Mouse (Mus musculus) thymus, adult 2 months (tissue): ENCODE data around the gene Blvrb. TPM values are rescaled to one million over a fixed set of nuclear protein-coding genes. Genes with fewer than 3 reads are reported as not detected.

ENCODE experiments used
- DNase-seq: peaks from one replicate; pipeline ENCODE4 v3.0.0; 2021
- H3K27ac ChIP-seq: fragments of 200-500 bp; 2 replicates; pipeline ENCODE4 v1.5.1; 2012; ENCODE audit warnings: low read length, control low read depth; ENCODE audit not compliant: control insufficient read depth, insufficient read depth
- H3K27me3 ChIP-seq: fragments of 200-500 bp; 2 replicates; pipeline ENCODE4 v1.6.1; 2012; ENCODE audit warnings: mild to moderate bottlenecking, low read length, moderate library complexity, mixed read lengths; ENCODE audit not compliant: control insufficient read depth, insufficient read depth
- H3K36me3 ChIP-seq: fragments of 200-500 bp; 2 replicates; pipeline ENCODE4 v1.6.1; 2012; ENCODE audit warnings: mild to moderate bottlenecking, low read length, moderate library complexity; ENCODE audit not compliant: control insufficient read depth, insufficient read depth
- H3K4me1 ChIP-seq: fragments of 200-500 bp; replicated peaks from 2 replicates; pipeline ENCODE4 v1.6.1; 2012; ENCODE audit warnings: low read length; ENCODE audit not compliant: control insufficient read depth, insufficient read depth
- H3K4me3 ChIP-seq: fragments of 200-500 bp; 2 replicates; pipeline ENCODE4 v1.5.1; 2012; ENCODE audit warnings: mild to moderate bottlenecking, low read length, control low read depth, moderate library complexity; ENCODE audit not compliant: control insufficient read depth, insufficient read depth
- CTCF ChIP-seq: fragments of 200-500 bp; IDR thresholded peaks from 2 replicates; pipeline ENCODE4 v1.5.1; 2012; ENCODE audit warnings: mild to moderate bottlenecking, control low read depth, low read length, moderate library complexity, borderline replicate concordance; ENCODE audit not compliant: control insufficient read depth, poor library complexity, insufficient read depth; ENCODE audit errors: extremely low read depth
- POLR2A ChIP-seq: fragments of 200-500 bp; IDR thresholded peaks from 2 replicates; pipeline ENCODE4 v1.6.1; 2012; ENCODE audit warnings: mild to moderate bottlenecking, low read length, control low read depth, moderate library complexity; ENCODE audit not compliant: control insufficient read depth, poor library complexity, insufficient read depth; ENCODE audit errors: extremely low read depth
- WGBS: fragments of 180-500 bp; shearing (Covaris S2); methylation state at CpG from one replicate; pipeline ENCODE4 v1.1.7; 2018; 5-methylcytosine and 5-hydroxymethylcytosine counted together
- polyA plus RNA-seq: library from polyadenylated mRNA; depleted of rRNA; stranded (reverse); fragments of >200 nt; gene quantifications from 2 replicates; pipeline ENCODE4 v1.2.3, GENCODE M21; 2012

The Blvrb gene
- polyA plus RNA-seq, 1 experiment: 50.8 TPM

DNA sequence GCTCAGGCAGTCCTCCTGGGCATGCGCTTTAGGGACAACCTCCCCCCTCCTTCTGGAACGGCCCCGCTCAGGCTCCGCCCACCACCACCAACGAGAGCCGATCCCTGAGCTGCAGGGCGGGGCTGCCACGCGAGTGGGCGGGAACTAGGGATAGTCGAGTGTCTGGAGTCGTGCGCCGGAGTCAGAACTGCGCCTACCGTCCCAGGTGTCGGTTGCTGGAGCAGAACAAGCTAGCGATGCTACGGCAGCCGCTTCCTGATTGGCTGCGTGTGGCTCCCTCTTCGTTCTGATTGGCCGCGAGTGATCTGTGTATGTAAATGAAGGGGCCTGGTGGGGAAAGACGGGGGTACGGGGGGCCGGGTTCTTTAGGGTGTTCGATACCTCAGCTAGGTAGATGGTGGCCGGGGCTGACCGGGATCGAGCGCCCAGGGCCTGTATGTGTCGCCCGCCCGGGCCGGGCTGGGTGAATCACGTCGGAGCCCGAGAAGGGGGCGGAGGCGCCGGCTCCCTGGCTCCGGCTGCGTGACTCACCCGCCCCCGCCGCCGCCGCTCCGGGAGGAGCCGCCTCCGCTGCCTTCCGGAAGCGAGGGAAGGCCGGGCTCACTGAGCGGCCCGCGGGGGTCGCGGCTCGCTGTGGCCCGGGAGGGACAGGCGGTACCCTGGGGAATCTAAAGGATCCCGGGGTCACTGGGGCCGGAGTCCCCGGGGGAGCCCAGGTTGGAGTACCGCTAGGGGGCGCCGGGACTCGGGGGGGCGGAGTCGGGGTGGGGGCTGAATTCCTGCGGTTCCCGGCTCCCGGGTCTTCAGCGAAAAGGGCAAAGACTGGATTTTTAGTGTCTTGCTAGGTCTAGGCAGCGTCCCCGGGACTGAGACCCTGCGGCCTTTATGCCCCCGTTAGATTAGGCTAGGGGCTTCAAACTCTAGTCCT is 39.3 kb downstream of the Blvrb start, which contains the start of gene Sertad1:
Gene Sertad1 (plus strand): TSS at position 141 of the 928 bp plus-strand sequence.
- WGBS: under 1% methylated on average over 80 of the region's 80 CpGs
- Histone ChIP-seq H3K36me3 (no peaks in the 10 kb centered on the region), H3K4me3 (peak within 1 kb of the TSS; percentile 63), H3K4me1 (peaks cover 20% of the 10 kb centered on the region), H3K27me3 (no peaks in the 10 kb centered on the region), H3K27ac (peak within 1 kb of the TSS; percentile 78)
- peak; percentile 100 for DNase-seq
- peak; percentile 98 for TF ChIP-seq POLR2A
- peak; percentile 87; the same call in 1 of the 2 replicates for TF ChIP-seq CTCF

DNA sequence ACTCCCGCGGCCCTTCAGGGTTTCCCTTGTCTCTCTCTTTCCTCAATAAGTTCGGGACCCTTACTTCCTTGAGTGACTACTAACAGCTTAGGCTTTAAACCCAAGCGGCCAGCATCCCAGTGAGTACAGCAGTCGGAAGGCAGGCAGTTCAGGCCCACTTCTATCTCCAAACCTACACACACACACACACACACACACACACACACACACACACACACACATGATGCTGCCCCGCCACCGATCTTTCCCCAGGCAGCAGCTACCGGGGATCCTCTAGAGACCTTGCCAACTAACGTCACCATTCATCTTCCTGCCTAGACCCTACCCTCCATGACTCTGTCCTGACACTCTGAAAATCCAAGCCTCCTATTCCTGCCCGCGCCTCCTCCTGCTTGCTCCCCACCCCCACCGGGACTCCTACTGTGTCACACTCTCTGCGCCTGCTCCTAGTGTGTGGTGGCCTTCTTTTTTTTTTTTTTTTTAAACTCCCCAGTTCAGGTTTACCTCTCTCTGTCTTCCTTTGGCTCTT is 40.0 kb downstream of the Blvrb start:
- no peak for TF ChIP-seq CTCF
- no peak for TF ChIP-seq POLR2A
- Histone ChIP-seq H3K27me3 (no peaks in the 10 kb centered on the region), H3K4me1 (peaks cover 20% of the 10 kb centered on the region), H3K4me3 (peak overlapping the region; percentile 63), H3K27ac (peak overlapping the region; percentile 46), H3K36me3 (no peaks in the 10 kb centered on the region)
- 9% methylated on average over 13 of the region's 13 CpGs for WGBS
- peak; percentile 50 for DNase-seq

DNA sequence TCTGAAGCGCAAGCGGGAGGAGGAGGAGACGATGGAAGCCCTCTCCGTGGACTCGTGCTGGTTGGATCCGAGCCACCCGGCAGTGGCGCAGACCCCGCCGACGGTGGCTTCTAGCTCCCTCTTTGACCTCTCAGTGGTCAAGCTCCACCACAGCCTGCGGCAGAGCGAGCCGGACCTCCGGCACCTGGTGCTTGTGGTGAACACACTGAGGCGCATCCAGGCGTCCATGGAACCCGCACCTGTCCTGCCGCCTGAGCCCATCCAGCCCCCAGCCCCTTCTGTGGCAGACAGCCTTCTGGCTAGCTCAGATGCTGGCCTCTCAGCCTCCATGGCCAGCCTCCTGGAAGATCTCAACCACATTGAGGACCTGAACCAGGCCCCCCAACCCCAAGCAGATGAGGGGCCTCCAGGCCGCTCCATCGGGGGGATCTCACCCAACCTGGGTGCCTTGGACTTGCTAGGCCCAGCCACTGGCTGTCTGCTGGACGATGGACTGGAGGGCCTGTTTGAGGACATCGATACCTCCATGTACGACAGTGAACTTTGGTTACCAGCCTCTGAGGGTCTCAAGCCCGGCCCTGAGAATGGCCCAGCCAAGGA is 41.6 kb downstream of the Blvrb start:
- no peaks in the 10 kb centered on the region for H3K36me3 ChIP-seq
- TF ChIP-seq POLR2A: no peak
- 95% methylated on average over 25 of the region's 25 CpGs for WGBS
- no peak overlapping the region for H3K4me3 ChIP-seq
- peaks cover 20% of the 10 kb centered on the region for H3K4me1 ChIP-seq
- no peaks in the 10 kb centered on the region for H3K27me3 ChIP-seq
- H3K27ac ChIP-seq: no peak overlapping the region
- DNase-seq: no peak

DNA sequence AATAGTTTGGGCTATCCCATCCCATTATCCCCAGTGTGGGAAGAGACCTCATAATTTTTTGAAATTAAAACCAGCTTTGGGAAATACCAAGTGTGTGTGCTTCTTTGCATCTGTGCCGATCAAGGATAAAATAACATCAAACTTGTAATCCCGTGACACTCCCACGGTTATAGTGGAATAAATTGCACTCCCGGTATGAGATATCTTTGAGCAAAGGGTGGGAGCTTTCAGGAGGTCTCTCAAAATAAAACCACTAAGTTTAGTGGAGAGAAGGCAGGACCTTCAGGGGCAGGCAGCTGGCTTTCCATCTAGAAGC is 42.4 kb downstream of the Blvrb start:
- DNase-seq: no peak
- TF ChIP-seq POLR2A (no peak), CTCF (no peak)

DNA sequence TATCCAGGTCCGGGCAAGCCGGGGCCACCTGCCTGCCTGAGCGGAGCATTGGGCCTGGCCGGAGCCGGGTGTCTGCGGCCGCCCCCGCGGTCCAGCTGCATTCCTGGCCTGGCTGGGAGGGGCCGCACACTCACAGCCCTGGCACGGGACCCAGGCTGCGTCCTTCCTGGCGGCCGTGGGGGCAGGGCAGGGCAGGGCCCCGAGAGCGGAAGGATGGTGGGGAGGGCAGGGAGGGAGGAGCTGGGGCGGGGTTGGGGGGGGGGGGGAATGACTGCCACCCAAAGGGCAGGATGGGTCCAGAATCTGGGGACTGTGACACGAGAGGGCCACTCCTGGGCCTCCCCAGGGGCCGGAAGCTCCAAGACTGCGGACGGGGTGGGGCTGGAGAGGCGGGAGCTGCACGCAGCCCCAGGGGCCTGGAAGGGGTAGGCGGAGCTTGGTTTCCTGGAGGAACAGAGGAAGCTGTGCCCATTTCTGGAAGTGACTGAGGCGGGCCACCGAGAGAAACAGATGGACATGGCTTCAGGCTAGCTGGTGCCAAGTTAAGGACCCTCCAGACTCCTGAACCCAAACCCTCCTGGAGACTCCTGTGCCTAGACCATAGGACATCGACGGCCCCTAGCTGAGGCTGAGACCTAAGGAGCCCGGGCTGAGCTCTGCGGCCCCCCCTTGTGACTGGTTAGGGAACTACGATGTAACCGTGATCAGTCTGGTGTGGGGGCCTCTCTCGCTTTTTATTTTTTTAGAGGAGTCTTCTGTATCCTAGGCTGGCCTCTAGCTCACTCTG is 43.0 kb downstream of the Blvrb start:
- Histone ChIP-seq H3K4me3 (peak overlapping the region; percentile 57), H3K4me1 (peaks cover 20% of the 10 kb centered on the region), H3K27ac (peak overlapping the region; percentile 51), H3K27me3 (no peaks in the 10 kb centered on the region), H3K36me3 (no peaks in the 10 kb centered on the region)
- WGBS: under 1% methylated on average over 32 of the region's 33 CpGs
- DNase-seq: peak; percentile 90
- TF ChIP-seq POLR2A: no peak
- peak; percentile 86; the same call in 1 of the 2 replicates for TF ChIP-seq CTCF

More for the DNA sequence above, 42.4 kb downstream of the Blvrb start:
- WGBS: 41% methylated on average over 4 of the region's 4 CpGs
- Histone ChIP-seq H3K27ac (peak overlapping the region; percentile 38; the same call in 1 of the 2 replicates), H3K4me3 (peak overlapping the region; percentile 34), H3K36me3 (no peaks in the 10 kb centered on the region), H3K27me3 (no peaks in the 10 kb centered on the region), H3K4me1 (peaks cover 20% of the 10 kb centered on the region)

DNA sequence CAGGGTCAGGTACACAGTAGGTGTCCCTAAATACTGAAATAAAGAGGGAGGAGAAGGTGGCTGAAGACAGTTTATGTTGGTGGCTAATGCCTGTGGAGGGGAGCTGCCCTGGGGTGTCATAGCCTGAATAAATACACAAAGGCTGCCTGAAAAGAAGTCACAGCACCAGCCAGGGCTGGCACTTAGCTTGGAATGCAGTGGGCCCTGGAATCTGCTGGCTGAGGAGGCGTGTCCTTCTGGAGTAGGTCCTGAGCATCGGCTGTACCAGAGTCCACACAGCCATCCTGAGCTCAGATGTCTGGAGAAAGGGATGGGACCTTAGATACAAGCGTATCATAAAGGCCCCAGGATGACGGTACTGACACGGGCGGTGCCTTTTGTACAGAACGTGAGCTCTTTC is 44.1 kb downstream of the Blvrb start:
- Histone ChIP-seq H3K36me3 (no peaks in the 10 kb centered on the region), H3K4me1 (peaks cover 20% of the 10 kb centered on the region), H3K4me3 (no peak overlapping the region), H3K27me3 (no peaks in the 10 kb centered on the region), H3K27ac (no peak overlapping the region)
- TF ChIP-seq CTCF (no peak), POLR2A (no peak)
- DNase-seq: no peak
- 94% methylated on average over 7 of the region's 7 CpGs for WGBS
